Mouse (Mus musculus) cerebellum, adult 2 months (tissue): ENCODE measurements around the gene Aptx. TPM values are rescaled to one million over a fixed set of nuclear protein-coding genes. Genes with fewer than 3 reads are reported as not detected.

Experiments used
- DNase-seq, 2 experiments: peaks; one replicate each; pipeline ENCODE4 v3.0.0; 2021
- H3K27ac ChIP-seq: fragments of 200-500 bp; 2 replicates; pipeline ENCODE4 v1.5.1; 2012; ENCODE audit warnings: low read length, control low read depth, inconsistent platforms; ENCODE audit not compliant: insufficient read depth
- H3K27me3 ChIP-seq: fragments of 200-500 bp; 2 replicates; pipeline ENCODE4 v1.6.1; 2012; ENCODE audit warnings: inconsistent platforms, mild to moderate bottlenecking, low read length, moderate library complexity; ENCODE audit not compliant: control insufficient read depth, insufficient read depth
- H3K4me1 ChIP-seq: fragments of 200-500 bp; 2 replicates; pipeline ENCODE4 v1.6.1; 2011; ENCODE audit warnings: low read length; ENCODE audit not compliant: control insufficient read depth, insufficient read depth
- H3K4me3 ChIP-seq: fragments of 200-500 bp; replicated peaks from 2 replicates; pipeline ENCODE3; 2011; ENCODE audit warnings: mild to moderate bottlenecking, low read depth, low read length, control low read depth; ENCODE audit not compliant: insufficient read depth
- CTCF ChIP-seq: fragments of 200-500 bp; IDR thresholded peaks from 2 replicates; pipeline ENCODE4 v1.5.1; 2011; ENCODE audit warnings: low read depth, mild to moderate bottlenecking, control low read depth, low read length, moderate library complexity, borderline replicate concordance; ENCODE audit not compliant: insufficient read depth
- POLR2A ChIP-seq: fragments of 200-500 bp; IDR thresholded peaks from 2 replicates; pipeline ENCODE4 v1.6.1; 2011; ENCODE audit warnings: low read length, control low read depth, borderline replicate concordance; ENCODE audit not compliant: insufficient read depth
- WGBS: fragments of 180-500 bp; shearing (Covaris S2); methylation state at CpG from one replicate; pipeline ENCODE4 v1.1.7; 2018; 5-methylcytosine and 5-hydroxymethylcytosine counted together
- polyA plus RNA-seq: library from polyadenylated mRNA; depleted of rRNA; stranded (reverse); fragments of >200 nt; gene quantifications from 2 replicates; pipeline ENCODE4 v1.2.3, GENCODE M21; 2012; rRNA removed

Gene Aptx
- polyA plus RNA-seq: 20.8 and 24.1 TPM in 2 replicates

DNA sequence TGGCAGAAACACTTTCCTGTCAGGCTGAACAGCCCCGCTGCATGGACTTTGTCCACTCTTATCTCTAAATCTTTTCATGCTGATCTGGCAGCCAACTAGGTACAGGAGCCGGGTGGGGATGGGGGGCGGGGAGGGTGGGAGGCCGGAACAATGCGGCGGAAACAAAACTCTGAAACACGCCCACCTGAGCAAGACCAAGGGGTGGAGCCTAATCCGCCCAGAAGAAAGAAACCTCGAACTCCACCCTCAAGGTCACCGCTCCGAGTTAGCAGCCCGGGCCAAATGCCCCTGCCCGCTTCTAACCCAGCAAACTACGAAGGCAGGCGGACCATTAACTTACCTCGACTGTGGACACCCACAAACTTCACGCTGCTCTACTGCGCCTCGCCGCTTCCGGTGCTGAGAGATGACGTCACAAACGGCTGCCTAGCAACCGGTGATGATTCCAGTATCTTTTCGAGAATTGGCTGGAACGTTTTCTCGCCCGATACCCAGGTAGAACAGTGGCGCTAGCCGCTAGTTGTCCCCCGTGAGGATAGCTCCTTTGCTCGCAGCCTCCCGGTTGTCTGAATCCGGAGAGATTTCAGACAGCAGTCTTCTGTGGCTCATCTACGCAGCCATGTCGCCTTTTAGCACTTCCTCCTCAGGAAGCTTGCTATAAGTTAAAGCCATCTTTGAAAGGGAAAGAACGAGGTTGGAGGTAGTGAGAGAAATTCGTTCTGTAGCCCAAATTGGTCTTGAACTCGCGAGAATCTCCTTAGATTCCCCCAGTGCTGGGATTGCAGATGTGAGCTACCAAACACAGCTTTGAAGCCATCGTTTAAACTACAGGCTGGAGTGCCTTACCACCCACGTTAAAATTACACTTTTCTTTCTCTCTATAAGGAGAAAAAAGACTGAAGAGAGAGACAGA is at the start of gene Aptx:
TSS of gene Aptx (minus strand) at position 398 of the 913 bp plus-strand sequence.
- TF ChIP-seq CTCF (no peak), POLR2A (peak; percentile 92; the same call in 1 of the 2 replicates)
- peak within 1 kb of the TSS; percentile 81 for H3K27ac ChIP-seq
- H3K27me3 ChIP-seq: no peaks in the 10 kb centered on the region
- H3K4me1 ChIP-seq: peaks cover 8% of the 10 kb centered on the region
- DNase-seq: peak; percentile 96 to 98
- under 1% methylated on average over 42 of the region's 42 CpGs for WGBS
- peak within 1 kb of the TSS; percentile 91 for H3K4me3 ChIP-seq

DNA sequence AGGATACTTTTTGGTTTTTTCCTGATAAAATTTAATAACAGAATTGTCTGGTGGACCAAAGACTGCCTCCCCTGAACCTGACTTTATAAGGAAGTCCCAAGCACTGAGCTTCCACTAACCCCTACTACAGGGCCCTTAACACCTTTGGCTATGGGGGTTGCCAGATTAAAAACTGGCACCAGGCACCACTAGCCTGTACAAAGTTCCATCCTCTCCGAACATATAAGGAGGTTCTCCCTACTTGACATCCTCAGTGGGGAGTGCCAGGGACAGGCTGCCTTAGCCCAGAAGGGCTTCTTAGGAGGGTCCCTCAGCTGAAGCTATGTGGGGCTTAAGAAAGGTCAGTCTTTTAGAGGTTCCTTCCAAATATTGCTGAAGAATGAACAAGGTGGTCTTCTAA is 32.4 kb upstream of the Aptx start:
- H3K4me1 ChIP-seq: no peaks in the 10 kb centered on the region
- WGBS: 41% methylated on average over 1 of the region's 1 CpGs
- no peak overlapping the region for H3K27ac ChIP-seq
- no peak overlapping the region for H3K4me3 ChIP-seq
- no peak for TF ChIP-seq CTCF
- no peak for TF ChIP-seq POLR2A
- H3K27me3 ChIP-seq: no peaks in the 10 kb centered on the region
- DNase-seq: no peak

DNA sequence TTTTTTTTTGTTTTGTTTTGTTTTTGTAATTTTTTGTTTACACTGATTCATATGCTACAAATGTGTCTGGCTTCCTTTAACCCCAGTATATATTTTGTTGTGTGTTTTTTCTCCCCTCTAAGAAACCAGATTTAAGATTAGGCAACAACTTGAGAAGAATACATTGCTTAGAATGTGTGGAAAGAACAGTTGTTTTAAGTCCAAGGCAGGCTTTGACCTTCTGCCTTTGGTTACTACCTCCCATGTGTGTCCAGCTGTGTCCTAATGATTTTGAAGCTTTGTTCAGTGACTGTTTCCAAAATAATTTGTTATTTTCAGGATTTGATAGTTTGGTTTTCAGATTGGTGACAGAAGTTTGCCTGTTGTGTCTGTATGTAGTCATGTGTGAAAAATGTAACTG is 28.3 kb upstream of the Aptx start:
- no peak for DNase-seq
- no peak overlapping the region for H3K27ac ChIP-seq
- no peaks in the 10 kb centered on the region for H3K4me1 ChIP-seq
- no peaks in the 10 kb centered on the region for H3K27me3 ChIP-seq
- TF ChIP-seq CTCF (no peak), POLR2A (no peak)
- no peak overlapping the region for H3K4me3 ChIP-seq

DNA sequence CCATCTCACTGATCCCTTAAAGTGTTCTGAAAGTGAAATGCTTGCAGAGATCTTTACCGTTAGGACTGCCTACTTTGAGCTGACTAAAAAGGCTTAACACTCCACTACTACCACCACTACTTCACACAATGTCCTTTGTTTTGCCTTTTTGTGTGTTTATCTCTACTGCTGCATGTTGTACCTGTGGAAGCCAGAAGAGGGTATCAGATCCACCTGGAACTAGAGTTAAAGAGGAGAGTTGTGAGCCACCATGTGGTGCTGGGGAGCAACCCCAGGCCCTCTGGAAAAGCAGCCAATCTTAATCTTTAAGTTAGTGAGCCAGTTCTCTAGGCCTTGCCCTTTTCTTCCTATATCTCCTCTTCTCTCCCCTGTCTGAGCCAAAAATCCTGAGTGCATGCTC is 24.3 kb upstream of the Aptx start:
- TF ChIP-seq CTCF (no peak), POLR2A (no peak)
- H3K27me3 ChIP-seq: no peaks in the 10 kb centered on the region
- H3K27ac ChIP-seq: no peak overlapping the region
- 71% methylated on average over 1 of the region's 1 CpGs for WGBS
- H3K4me1 ChIP-seq: no peaks in the 10 kb centered on the region
- H3K4me3 ChIP-seq: no peak overlapping the region
- DNase-seq: no peak

DNA sequence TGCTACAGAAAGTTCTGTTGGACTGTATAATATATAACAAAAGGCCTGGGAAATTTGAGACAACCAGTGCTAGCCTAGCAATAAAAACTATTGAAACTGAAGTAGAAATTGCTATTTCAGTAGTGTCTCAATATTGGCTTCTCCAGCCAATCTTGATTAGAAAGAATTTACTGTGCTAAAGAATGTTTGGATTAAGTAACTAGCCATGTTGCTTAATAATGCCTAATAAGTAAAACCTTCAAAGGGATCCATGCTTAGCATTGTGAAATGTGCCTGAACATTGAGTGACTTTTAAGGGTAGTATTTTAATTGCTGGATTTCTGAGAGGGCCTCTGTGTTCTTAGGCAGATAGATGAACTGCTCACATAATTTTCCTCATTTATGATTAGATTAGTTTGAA is 22.6 kb upstream of the Aptx start:
- no peaks in the 10 kb centered on the region for H3K27me3 ChIP-seq
- TF ChIP-seq CTCF (no peak), POLR2A (no peak)
- H3K27ac ChIP-seq: no peak overlapping the region
- no peak overlapping the region for H3K4me3 ChIP-seq
- no peak for DNase-seq
- peaks cover 3% of the 10 kb centered on the region; the same call in 1 of the 2 replicates for H3K4me1 ChIP-seq

DNA sequence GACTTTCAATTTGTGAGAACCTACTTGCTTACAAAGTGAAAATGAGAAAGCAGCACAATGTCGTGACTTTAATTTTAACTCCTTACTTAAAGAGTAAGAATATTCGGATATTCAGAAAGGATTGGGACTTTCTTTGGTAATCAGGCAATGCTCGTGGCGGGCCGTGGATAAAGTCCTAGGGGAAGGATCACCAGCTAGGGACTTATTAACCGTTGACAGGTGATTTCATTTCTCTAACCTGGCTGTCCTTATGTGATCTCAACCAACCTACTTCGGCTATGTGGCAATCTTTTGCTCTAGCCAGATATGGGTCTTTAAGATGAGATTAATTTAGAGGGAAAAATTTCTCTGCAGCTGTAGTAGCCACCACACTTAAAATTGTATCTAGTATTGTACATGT is 22.1 kb upstream of the Aptx start:
- TF ChIP-seq POLR2A (no peak), CTCF (no peak)
- no peak overlapping the region for H3K4me3 ChIP-seq
- no peaks in the 10 kb centered on the region for H3K27me3 ChIP-seq
- H3K4me1 ChIP-seq: peaks cover 3% of the 10 kb centered on the region; the same call in 1 of the 2 replicates
- no peak for DNase-seq
- WGBS: 69% methylated on average over 7 of the region's 7 CpGs
- no peak overlapping the region for H3K27ac ChIP-seq

DNA sequence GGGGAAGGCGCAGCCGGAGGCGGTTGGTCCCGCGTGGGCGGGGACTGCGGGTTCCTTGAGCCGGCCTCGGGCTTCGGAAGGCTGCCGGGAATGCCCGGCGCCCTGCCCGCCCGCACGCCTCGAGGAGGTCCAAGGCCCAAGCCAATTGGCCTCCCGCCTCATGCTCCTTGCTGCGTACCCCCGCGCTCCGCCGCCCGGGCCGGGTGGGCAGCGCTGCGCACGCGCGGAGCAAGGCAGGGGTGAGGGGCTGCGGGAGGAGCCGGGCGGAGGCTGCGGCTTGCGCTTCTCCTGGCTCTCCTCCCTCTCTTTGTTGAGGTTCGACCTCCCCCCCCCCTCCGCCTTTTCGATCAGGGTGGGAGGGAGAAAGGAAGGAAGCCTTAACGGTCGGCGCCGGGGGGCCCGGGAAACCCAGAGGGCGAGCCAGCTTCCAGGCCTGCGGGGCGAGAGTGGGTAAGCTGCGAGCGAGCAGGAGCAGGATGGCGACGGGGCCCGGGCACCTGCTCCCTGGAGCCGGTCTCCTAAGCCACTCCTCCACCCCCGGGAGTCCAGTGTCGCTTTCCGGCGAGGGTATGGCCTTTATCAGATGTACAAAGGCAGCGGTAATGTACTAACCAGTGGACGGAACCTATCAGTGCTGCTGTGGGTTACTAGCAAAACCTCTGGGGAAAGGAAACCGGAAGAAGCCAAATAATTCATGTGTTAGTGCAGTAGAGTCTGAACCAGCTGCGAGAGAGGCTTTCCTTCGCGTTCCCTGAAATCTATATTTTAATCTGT is 19.9 kb upstream of the Aptx start:
- Histone ChIP-seq H3K4me3 (peak overlapping the region; percentile 93), H3K27ac (peak overlapping the region; percentile 94), H3K4me1 (peaks cover 3% of the 10 kb centered on the region; the same call in 1 of the 2 replicates), H3K27me3 (no peaks in the 10 kb centered on the region)
- peak in 1 of 2 experiments; percentile 70 for DNase-seq
- WGBS: under 1% methylated on average over 58 of the region's 62 CpGs
- no peak for TF ChIP-seq CTCF
- TF ChIP-seq POLR2A: no peak
